Mouse (Mus musculus) retina, embryonic 14.5 days (tissue): ENCODE results near the gene Svop.
A peak's percentile ranks its signal among the peaks of the same experiment; 100 is the strongest.

ENCODE experiments used
- DNase-seq: peaks from one replicate; pipeline ENCODE4 v3.0.0-alpha.2; 2015; ENCODE audit warnings: low spot score

Gene Svop

DNA sequence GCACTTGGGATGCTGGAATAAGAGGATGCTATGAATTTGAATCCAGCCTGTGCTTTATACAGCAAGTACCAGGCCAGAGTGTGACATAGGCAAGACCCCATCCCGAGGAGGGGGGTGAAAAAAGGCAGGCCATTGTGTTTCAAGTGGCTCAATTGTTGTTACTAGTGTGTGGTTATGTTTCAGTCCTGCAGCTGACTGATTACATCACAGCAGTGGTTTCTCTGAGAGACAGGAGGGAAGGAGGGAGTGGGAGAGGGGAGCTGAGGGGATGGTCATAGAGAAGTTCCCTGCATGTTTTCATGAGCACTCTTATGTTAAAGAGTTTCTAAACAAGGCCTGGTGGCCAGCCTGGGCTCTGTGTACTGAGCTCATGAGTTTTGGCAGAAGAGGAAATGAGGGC, 11.4 kb upstream of the Svop start:
- no peak for DNase-seq

DNA sequence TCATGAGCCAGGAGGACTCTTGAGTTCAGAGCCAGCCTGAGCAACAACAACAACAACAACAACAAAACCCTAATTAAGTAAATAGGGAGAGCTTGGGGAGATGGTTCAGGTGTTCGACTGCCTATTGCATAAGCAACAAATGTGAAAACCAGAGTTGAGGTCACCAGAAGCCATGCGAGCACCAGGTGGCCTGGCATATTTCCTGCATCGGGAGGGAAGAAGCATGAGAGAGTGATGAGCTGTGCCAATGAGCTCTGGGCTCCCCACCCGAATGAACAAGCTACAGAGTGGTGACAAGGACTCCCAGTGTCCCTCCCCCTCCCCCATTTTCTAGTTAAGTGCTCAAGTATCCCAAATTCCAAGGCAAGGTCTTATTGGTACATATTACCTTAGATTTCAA, 10.5 kb upstream of the Svop start:
- no peak for DNase-seq

DNA sequence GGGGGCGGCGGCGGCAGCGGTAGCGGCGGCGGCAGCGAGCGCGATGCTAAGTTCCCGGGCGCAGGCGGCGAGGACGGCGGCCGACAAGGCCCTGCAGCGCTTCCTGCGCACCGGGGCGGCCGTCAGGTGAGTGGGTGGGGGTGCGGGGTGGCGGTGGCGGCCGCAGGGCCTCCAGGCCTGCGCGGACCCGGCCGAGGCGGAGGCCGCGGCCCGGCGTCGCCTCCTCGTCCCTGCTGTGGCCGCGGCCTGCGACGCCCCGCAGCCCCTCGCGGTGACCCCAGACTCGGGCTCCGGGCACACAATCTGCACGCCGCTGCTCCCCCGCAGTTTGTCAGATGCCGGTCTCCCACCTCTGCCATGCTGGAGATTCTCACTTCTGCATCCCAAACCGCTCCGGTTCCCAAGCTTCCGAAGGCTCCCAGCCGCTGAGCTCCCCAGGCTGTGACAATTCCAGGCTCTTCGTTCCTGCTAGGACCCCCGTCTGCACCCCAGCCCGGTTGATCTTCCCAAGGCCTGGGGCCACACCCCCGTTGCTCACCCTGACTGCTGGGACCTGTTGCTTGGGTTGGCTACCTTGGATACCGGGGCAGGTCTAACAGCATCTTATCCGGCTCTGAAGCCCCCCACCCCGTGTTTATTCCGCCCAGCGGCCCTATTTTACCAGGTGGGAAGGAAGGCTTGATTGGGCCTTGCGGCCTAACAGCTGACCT, 9.2 kb upstream of the Svop start:
- no peak for DNase-seq

DNA sequence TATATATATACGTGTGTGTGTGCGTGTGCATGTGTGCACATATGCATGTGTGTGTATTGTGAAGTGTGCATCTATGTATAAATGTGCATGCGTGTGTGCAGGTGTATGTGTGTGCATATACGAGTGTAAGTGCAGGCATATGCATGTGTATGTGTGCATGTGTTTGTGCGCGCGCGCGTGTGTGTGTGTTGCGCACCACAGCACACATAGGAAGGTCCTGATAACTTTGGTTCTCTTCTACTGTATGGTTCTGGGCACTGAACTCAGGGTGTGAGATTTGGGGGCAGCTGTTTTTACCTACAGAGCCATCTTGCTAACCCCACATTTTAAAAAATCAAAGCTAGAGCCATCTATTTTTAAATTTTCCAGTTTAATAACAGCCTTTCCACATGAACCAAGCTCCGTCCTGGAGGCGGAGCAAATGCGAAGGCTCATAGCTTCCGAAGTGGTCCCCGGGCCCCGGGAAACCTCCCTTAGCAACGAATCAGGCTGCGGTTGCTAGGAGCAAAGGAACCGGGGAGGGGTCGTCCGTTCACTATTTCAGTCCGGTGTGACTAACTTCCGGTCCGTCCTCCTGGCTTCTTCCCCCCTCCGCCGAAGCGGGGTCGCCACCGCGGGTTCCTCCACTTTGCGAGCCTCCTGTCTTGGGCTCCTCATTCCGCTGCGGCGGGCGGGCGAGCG, 8.5 kb upstream of the Svop start:
- peak; percentile 97 for DNase-seq

DNA sequence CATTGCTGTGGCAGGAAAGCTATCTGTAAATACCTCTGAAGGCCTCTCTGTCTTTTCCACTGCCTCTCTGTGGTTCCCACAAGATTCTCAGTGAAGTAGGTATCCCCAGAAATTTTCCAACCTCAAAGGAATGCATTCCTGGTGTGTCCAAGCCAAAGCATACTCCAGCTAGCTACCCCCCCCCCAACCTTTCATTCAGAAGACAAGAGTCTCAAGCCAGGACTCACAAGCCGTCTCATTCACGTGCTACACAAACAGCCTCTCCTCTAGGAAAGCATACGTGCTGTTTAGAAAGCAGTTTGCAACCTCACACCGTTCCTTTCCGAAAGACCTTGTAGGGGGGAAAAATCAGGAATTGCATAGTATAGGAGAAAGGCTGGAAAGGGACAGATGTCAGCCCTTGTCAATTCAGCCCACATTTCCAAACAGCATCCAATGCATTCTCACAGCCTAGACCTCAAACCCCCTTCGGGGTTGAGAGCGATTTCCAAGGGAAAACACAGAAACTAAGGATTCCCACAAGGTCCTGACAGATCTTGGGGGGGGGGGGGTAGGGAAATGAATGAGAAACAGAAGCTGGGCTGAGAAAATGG, 853 bp downstream of the Svop start:
- DNase-seq = no peak

DNA sequence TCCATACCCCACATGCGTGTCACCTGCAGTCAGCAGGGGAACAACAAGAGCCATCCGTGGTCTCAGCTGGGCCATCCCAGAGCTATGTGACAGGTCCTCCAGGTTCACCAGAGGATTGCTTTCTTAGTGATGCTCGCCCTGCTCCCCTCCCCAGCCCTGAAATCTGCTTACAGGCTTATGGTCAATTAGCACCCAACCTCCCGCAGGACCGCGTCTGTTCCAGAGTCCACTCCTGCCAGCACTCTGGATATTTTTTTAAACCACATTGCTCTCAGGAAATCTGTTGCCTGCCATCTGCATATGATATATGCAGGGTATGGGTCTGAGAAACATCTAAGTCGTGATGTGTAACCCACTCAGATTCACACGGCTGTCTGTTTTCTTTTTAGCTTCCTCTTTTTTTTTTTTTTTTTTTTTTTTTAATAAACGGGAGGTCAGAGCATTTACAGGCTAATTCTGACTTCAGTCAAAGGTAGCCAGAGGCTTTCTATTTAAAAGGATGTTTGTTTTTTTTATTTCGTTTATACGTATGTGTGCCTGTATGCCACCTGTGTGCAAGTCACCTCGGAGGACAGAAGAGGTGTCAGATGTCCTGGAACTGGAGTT, 3.4 kb downstream of the Svop start:
- DNase-seq = peak; percentile 20

DNA sequence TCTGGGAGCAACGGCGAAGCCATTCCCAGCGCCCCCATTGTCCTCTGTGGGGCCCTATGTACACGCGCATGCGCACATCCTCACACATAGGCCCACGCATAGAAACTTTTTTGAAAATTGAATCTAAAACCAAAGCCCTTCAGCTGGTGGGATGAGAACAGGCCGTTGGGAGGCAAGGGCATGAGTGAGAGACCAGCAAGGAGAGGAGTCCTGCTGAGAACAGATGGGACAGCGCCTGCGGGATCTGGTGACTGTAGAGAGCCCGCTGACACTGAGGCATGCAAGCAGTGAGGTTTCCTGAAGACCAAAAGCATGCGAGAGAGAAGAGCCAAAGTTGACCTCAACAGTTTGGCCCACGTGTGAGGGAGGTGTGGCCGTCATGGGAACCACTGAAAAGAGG, 5.9 kb downstream of the Svop start:
- DNase-seq = no peak

DNA sequence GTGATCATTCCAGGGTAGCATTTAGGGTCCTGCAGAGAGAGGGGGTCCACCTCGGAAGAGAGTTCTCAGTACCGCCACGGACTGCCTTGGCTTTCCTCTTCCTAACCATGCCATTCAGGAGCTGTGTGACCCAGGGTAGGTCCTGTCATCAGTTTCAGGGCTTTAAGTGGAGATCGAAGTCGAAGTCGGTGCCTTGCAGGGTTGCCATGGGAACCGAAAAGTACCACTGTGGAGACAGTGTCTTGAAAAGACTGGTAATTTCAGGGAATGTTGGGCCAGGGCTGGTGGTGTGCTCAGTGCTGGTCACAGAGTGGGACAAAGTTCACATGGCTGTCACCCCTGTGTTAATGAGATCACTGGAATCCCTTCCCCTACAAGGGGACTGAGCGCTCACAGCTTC, 14.4 kb downstream of the Svop start:
- DNase-seq = no peak

DNA sequence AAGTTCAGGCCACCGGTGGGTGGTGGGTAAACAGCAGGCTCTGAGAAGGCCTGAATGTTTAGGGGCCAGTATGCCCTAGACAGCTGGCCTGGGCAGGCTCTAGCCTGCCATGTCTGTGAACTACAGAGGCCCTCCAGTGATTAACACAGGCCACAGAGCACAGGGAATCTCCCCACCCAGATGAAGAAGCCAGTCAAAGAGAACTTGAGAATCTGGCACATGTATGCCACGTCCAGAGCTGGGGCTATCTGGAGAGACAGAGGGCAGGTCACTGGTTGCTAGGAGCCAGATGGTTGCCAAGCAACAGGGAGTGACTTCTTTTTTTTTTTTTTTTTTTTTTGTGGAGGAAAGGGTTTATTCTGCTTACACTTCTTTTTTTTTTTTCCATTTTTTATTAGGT, 19.1 kb downstream of the Svop start:
- DNase-seq = no peak

DNA sequence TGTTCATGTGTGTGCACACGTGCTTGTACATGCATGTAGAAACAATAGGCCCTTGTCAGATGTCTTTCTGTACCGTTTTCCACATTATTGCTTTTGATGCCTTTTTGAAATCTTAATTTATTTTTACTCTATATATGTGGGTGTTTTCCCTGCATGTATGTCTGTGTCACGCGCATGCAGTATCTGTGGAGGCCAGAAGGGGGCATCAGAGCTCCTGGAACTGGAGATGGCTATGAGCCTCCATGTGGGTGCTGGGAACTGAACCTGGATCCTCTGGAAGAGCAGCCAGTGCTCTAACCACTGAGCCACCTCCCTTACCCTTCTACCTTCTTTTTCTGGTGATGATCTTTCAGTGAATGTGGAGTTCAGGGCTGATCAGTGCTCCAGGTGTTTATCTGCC, 20.5 kb downstream of the Svop start:
- no peak for DNase-seq

DNA sequence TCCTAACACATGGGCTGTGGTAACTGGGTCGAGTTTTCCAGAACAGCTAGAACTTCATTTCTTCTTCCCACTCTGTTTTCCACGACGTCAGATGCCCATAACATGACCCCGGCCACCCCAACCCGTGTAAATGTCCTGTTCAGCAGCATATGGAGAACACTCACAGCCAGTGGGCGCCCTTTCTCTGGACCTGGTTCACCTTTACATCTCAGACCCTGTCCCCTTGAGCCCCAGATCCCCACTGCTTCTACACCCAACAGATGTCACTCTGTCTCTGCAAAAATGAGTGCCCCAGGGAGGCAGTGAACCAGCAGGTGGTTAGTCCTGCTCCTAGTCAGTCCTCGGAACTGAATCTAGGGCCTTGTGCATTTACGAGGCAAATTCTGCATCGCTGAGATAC, 23.4 kb downstream of the Svop start:
- DNase-seq = no peak

DNA sequence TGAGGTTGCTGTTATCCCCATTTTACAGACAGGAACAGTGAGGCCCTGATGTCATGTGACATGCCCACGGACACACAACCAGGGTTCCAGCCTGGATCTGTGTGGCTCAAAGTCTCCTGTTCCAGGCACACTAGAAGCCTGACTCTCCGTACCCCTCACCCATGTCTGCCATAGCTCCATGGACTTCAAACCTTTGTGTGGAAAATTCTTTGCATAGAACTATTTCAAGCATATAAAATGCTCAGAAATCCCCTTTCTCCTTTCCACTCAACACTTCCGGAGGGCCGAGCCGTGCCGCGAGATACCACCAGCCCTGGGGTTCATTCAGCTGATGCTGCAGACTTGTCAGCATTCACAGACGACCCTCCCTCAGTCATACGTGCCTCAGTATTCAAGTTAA, 23.8 kb downstream of the Svop start:
- DNase-seq = no peak

DNA sequence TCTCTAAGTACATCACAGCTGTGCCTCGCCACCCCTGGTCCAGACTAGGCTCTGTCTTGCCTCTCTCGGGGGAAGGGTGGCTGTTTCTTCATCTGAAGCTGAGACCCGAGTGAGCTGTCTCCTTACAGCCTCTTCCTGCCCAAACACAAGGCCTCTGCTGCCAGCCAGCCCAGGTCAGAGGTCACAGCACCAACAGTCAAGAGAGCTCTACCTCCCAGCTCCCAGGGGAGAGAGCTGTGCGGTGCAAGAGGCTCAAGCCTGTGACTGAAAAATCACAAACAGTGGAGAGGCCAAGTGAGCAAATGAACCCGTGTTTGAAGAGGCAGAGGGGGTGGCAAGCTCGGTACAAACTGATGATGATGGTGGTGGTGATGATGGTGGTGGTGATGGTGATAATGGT, 24.8 kb downstream of the Svop start:
- DNase-seq = no peak

DNA sequence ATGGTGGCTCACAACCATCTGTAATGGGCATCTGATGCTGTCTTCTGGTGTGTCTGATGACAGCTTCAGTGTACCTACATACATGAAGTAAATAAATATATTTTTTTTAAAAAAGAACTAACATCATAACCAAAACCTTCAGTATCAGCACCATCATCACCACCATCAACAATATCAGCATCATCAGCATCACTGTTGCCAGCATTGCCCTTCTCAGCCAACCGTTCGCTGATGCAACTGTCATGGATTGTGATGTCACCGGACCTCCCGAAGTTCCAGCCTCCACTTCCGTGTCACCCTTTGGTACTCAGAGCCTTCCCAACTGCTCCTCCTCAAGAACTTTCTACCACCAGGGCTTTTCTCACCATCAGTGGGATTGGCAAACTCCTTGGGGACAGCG, 26.2 kb downstream of the Svop start, which contains the start of gene Usp30:
Usp30 (plus strand) TSS at position 301 of the 400 bp plus-strand sequence.
- DNase-seq = no peak

DNA sequence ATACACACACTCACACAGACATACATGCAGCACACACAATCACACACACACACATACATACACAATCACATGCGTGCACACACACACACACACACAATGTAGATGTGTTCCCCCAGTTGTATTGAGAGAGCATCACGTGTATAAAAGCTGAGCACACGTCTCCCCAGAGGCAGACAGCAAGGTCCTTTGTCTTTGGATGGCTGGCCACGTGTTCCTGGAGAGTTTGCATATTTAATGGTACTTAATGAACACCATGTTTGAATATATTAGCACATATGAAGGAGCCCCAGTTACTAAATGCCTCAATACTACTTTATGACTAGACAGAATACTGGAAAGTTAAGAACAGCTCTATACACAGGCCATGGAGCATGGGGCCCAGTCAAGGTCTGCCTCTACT, 27.4 kb downstream of the Svop start:
- DNase-seq = no peak

DNA sequence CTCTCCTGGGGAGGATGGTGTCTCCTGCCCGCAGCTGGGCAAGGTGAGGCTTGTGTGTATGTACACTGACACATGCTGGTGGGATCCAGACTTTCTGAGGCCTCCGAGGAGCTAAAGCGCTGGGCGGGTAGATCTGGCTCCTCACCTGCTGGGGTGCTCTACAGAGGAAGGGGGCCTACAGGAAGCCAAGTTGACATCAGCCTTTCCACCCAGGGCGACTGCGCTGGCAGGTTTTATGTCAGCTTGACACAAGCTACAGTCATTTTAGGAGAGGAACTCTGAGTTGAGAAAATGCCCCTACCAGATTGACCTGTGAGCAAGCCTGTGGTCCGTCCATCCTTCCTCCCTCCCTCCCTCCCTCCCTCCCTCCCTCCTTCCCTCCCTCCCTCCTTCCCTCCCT, 29.7 kb downstream of the Svop start:
- no peak for DNase-seq

DNA sequence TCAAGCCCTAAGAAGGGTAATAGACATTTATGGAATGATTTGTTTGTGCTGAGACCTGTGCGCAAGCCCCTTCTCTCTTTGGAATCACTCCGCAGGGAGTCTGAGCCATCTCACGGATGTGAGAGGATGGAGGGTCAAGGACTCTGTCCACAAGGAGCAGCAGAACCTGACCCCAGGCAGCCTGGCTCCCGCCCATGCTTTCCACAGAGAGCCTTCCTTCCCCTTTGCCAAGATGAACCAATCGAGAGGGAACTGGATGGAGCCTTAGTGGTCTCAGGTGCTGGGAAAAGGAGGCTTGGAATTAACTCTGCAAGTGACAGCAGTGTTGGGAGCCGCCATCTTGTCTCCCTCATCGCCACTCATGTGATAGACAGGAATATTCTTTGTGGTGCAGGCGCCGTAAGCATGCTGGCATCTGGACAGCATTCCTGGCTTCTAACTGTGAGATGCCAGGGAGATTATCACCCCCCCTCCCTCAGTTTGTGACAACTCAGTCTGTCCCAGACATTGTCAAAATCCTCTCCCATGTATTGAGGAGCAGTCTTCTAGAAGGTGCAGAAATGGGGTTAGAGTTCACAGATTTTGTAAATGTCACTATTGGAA, 34.1 kb downstream of the Svop start:
- no peak for DNase-seq

DNA sequence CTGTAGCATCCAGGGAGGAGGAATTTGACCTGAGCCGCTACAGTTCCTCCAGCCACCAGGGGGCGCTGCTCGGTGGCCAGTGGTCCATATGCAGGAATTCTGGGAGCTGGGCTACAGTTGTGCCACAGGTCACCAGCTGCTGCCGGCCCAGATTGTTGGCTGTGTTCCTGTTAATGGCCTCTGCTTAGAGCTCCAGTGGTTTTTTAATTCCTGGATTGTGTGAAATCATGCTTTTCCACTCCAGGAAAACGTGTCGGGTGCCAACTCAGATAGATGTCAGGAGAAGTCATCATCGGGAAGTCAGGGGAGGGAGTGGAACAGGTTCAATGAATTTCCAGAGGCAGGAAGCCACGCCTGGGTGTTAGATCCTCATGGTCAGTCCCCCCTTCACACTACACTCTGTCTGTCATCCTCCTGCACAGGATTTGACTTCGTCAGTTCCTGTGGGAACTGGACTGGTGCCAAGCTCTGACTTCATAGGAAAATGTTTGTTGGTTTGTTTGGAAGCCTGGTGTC, 39.1 kb downstream of the Svop start:
- peak; percentile 83 for DNase-seq

DNA sequence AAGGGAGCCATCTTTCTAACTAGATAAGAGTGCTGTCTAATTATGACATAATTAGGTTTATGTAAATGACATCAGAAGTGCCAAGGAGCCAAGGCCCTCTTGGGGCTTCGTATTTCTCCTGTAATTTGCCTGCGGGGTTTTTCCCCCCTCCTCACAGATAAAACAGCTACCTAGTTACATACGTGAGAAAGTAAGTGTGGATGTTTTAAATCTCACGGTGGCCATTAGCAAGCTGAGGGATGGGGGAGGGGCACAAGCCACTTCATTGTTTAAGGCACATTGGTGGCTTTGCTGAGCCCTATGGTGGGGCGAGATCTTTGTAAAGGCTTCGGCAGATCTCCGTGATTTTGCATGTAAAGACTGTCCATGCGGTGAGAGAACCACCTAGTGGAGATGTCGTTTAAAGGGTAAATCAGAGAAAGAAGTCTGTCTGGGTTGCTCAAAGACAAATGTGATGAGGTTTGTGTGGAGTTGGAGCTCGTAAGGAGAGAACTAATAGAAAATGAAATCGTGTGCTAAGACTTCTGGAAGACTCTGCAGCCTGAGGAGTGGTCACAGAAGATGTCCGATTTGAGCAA, 42.5 kb downstream of the Svop start:
- no peak for DNase-seq

DNA sequence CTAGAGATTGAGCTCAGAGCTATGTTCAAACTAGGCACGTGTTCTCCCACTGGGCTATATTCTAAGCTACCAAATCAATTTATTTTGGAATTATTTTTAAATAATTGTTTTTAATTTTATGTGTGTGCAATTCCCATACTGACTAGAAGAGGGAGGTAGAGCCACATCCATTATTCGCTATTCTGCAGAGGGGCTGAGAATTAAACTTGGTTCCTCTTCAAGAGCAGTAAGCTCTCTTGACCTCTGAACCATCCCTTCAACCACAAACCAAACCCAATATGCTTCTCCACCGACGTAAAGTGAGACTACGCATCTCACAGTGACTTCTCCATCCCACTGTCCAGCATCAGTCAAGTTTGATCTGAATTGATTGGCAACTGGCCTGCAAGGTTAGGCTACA, 44.2 kb downstream of the Svop start:
- peak; percentile 45 for DNase-seq

DNA sequence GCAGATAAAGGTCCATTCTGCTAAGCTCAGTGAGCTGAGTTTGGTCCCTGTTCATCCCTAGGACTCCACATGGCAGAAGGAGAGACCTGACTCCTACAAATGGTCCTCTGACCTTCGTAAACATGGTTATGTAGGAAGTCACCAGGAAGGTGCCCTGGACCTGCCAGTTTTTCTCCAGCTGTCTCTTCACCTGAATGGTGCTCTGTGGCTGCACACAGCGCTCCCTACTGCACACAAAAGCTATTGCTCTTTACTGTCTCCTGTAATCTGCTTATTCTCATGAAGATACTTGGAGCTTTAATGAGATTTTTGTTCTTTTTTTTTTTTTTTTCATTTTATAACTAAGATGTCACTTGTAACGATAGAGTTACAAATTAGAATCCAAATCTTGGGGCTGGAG, 44.8 kb downstream of the Svop start:
- DNase-seq = no peak

DNA sequence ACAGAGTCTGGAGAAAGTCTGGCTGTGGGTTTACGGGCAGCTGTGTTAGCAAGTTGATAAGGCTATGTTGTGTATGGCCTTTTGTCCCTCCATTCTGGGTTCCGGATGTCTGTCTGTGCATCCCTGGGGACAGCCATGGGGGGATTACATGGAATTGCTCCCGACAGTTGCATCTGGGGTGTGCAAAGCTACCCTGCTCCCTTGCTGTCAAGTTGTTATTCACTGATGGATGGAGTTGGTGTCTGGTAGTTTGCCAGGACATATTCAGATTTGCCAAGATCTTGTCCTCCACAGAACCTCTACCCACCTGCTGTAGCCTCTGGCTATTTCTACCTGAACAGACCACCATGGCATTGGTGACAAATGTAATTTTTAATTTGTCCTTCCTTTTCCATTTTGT, 45.2 kb downstream of the Svop start:
- DNase-seq = no peak
